Mouse (Mus musculus) liver, adult 2 months (tissue): ENCODE data around the gene Nrip1.

Source experiments
- CTCF ChIP-seq: fragments of 200-500 bp; IDR thresholded peaks from 2 replicates; pipeline ENCODE4 v1.5.1; 2011; ENCODE audit warnings: low read depth, low read length, control low read depth
- POLR2A ChIP-seq: fragments of 200-500 bp; IDR thresholded peaks from 2 replicates; pipeline ENCODE4 v1.6.1; 2011; ENCODE audit warnings: low read length, control low read depth; ENCODE audit not compliant: insufficient read depth; ENCODE audit errors: extremely low read depth

- no peak for TF ChIP-seq CTCF
- TF ChIP-seq POLR2A = no peak
Observed at GRCm38 (mm10) chr16:76319364-76320117, 54.1 kb downstream of the Nrip1 start.
